Mouse (Mus musculus) adrenal gland, postnatal 4 days (tissue): ENCODE measurements around the gene Kbtbd4. TPM values are rescaled to one million over a fixed set of nuclear protein-coding genes. Genes with fewer than 3 reads are reported as not detected.
"Not testable (repeated sequence)": the region's sequence is repeated elsewhere in the genome, so short reads cannot be mapped to it uniquely, and the experiment has no call there.

Source experiments
- DNase-seq, 2 experiments: peaks; one replicate each; pipeline ENCODE4 v3.0.0; 2021 to 2022; ENCODE audit warnings: low spot score in 2 of 2, mixed read lengths in 2 of 2
- long read RNA-seq, 2 experiments: library from polyadenylated mRNA; stranded (forward); transcript quantifications; one replicate each; pipeline ENCODE4 v2.0.0; 2021
- total RNA-seq, 2 experiments: library from RNA; stranded (reverse); gene quantifications; 2 replicates each; pipeline ENCODE4 v1.2.3; 2021

The Kbtbd4 gene
- total RNA-seq = 10 to 100 TPM; 35.6 to 37.4 TPM
- long read RNA-seq, experiment 1, transcript Kbtbd4-201 (4 exons, 2,437 nt) = major isoform, 16 of 24 reads
- long read RNA-seq, experiment 1, partial matches to known transcripts = 5 of 24 reads
- long read RNA-seq, experiment 1, other reads (novel, unspliced or antisense) = 2 of 24 reads
- long read RNA-seq, experiment 2, transcript Kbtbd4-202 (4 exons, 2,343 nt) = minor isoform, 10 of 47 reads
- long read RNA-seq, experiment 2, transcript Kbtbd4-201 (4 exons, 2,437 nt) = major isoform, 29 of 47 reads
- long read RNA-seq, experiment 2, partial matches to known transcripts = 5 of 47 reads
- long read RNA-seq, experiment 2, other reads (novel, unspliced or antisense) = 3 of 47 reads

- DNase-seq = peak; percentile 67 to 79
Measured at GRCm38 (mm10) chr2:90904076-90904855, at the start of gene Kbtbd4, which contains the start of gene Ndufs3. Kbtbd4 (plus strand) TSS chr2:90904740. Ndufs3 (minus strand) TSS chr2:90904827.

DNA sequence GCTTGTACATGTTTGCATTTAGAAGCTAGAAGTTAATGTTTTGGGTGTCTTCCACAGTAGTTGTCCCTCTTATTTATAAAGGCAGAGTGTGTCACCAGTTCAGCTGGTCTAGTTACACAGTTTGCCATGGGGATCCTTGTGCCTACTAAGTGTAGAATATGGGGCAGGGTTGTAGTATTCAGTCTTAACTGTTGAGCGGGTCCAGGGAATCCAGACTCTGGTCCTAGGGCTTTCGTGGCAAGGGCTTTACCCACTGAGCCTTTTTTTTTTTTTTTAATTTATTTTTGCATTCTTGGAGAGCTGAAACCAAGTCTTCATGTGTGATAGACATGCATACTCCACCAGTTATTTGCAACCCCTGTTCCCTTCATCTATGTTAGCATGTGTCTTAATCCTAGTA is 43.1 kb upstream of the Kbtbd4 start:
- no peak for DNase-seq

DNA sequence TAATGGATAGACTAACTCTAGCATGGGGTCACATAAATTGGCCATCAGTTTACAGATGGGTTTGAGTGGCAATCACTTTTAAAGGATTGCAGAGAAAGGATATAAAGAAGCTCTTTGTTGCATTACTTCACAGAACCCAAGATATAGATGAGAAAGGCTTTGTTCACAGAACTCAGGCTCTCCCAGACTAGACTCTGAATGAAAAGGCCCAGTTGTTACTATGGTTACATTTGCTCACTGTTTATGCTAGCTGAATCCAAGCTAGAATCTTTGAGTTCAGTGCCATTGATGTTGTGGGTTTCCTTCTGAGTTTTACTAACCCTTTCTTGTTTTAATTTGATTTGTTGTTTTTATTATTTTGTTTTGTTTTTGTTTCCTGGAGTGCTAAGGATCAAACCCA is 40.4 kb upstream of the Kbtbd4 start:
- no peak for DNase-seq

- peak; percentile 35 to 73 for DNase-seq
Measured at GRCm38 (mm10) chr2:90866524-90866923, 38.0 kb upstream of the Kbtbd4 start.

GRCm38 (mm10) chr2:90870136-90870601 is 34.4 kb upstream of the Kbtbd4 start:
- DNase-seq = no peak

DNA sequence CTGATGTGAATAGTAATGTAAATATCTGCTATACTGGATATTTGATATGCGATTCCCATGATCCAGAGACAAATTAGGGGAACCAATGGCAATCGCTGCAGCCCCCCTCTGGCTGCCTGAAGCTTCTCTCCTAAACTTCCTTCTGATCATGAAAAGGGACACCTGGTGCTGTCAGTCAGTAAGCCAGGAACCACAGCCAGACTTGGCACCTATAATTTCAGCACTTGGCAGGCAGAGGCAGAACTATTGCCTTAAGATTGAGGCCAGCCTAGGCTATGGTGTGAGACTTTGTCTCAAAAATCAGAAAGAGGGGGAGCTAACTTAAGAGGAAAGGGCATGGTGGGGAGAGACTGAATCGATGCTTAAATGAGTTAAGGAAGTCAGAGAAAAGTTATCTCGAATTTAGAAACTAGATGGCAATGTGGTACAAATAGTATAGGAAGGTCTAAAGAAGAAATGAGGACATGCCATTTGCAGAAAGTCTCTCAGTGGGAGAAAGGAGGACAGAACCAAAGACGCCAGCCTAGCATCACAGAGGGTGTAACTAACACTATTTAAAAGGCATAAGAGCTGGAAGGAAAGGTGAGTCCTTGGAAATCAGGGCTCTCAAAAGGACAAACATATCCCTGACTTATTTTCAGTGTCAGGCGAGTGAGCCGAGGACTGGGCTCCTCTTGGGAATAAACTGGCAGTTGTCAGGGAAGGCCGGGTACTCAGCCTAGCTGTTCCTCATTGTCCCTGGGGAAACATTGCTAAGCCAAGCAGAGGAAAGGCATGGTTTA is 33.2 kb upstream of the Kbtbd4 start:
- DNase-seq = no peak

DNA sequence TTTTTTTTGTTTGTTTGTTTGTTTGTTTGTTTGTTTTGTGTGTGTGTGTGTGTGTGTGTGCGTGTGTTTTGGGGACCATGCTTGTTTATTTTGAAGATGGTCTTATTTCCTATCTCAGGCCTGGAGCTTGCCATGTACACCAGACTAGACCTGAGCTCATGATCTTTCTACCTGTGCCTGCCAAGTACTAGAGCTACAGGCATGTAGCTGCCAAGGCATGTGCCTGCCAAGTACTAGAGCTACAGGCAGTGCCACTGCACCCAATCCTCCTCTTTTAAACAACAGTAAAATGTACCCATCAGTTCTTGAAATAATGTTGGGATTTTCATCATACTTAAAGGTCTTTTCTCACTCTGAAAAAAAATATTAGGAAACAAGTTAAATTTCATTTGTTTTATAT is 30.5 kb upstream of the Kbtbd4 start:
- DNase-seq = no peak

DNA sequence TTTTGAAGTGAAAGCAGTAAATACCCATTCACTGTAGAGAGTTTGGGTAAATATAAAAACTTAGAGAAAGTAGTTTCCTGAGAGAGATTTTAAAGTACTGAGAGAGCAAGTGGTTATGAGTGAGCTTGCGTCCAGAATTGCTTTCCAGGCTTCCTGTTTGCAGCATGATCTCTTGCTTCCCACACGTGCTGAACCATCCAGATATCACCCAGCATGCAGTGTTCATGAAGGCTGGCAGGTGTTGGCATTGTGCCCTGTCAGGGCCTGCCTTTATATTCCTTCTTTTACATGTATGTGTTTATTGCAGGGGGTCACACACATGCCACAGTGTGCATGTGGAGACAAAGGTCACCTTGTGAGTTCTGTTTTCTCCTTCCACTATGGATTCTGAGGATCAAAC is 29.3 kb upstream of the Kbtbd4 start:
- no peak for DNase-seq

DNA sequence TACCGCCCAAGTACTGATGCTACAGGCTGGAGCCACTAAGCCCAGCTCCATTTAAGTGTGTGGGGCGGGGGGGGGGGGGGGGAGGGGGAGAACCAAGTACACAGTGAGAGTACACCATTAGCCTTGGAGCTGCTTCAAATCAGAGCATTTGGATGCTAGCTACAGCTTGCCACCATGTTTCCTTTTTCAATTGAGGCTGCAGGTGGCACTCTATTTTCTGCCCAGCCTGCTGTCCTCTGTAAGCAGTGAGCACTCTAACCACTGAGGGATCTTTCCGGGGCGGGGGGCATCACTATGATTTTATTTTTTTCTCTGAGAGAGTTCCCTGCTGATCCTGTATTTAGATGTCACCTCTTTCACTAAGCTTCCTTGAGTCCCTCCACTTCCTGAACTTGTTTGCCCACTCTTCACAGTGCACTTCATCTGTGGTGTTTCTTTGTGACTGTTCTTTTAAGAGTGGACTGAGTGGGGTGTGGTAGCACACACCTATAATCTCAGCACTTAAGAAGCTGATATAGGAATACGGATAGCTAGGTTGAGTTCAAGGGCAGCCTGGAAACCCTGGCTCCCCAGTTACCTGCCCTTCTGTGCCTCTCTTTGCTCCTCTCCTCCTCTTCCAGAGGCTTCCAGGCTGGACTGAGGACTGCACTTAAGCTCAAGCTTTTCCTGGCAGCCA is 26.8 kb upstream of the Kbtbd4 start:
- no peak for DNase-seq

DNA sequence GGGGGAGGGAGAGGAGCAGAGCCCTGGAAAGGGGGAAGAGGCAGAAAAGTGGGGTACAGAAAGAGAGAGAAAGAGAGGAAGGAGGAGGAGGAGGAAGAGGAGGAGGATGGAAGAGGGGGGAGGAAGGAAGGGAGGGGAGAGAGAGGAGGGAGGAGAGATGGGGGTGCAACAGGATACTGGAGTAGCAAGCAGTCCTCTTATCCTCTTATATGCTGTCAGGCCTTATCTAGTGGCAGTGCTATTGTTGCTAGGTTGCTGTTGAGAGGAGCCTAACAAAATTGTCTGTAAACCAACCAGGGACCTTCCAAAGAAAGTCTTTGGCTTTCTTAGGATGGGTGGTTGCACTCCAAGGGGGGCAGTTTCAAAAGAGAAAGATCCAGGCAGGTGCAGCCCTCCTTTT is 25.1 kb upstream of the Kbtbd4 start:
- DNase-seq = no peak

DNA sequence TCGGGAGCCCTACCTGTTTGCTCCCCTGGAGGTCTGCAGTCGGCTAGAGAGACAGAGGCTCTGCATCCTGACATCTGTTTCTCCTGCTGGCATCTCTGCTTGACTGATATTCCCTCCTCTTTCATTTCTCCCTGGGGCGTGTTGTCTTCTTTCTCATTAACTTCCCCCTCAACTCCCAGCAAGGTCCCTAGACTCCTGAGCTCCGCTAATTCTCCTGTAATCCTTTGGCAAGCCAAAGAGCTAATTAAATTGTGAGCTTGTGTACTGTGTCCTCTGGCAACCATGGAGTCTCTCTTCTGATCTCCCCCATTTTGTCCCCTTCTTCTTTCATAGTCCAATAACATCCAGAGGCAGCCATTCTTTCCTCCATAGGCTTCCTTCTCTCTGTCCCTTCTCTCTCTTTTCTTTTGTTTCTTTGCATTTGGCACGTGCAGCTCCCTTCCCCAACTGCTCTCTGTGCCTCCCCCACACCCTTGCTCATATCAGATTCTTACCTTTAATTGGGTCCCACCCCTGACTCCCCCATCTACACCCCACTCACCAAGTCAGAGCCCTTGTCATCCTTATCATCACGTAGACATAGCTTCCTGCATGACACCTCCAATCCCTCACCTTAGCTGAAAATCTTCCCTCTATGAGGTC is 24.3 kb upstream of the Kbtbd4 start:
- no peak for DNase-seq

DNA sequence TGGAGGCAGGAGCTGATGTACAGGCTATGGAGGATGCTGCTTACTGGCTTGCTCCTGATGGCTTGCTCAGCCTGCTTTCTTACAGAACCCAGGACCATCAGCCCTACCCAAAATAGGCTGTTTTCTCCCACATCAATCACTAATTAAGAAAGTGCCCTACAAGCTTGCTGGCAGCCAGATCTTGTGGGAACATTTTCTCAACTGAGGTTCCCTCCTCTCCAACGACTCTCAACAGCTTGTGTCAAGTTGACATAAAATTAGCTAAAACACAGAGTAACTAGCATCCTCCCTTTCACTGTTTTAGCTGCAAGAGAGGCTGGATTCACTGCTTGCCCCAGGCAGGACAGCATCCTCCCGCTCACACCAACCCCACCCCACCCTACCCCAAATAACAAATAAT is 22.7 kb upstream of the Kbtbd4 start:
- DNase-seq = no peak

- DNase-seq = no peak
Measured at GRCm38 (mm10) chr2:90885218-90886041, 19.1 kb upstream of the Kbtbd4 start, which contains the start of gene C1qtnf4. C1qtnf4 (plus strand) TSS chr2:90885860.

DNA sequence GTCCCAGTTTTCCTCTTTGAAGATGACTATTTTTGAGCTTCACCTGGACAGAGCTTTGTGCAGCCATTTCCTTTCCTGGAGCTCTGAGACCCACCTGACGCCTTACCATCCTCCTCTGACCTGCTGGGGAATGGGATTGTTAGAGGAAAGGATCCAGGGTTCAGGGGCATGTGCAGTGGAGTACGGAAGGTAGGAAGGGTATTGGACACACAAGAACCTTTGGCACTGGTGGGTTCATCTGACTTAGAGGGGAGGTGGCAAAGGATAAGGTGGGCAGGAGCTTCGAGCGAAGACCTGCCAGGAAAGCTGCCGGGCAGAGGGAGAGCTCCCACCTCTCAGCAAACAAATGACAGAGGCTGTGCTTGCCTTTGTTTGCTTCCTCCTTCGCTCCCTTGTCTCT is 18.1 kb upstream of the Kbtbd4 start:
- DNase-seq = no peak

- no peak for DNase-seq
Measured at GRCm38 (mm10) chr2:90887627-90888026, 16.9 kb upstream of the Kbtbd4 start.

- DNase-seq = peak; percentile 15 to 20
Measured at GRCm38 (mm10) chr2:90889550-90890548, 14.7 kb upstream of the Kbtbd4 start.

DNA sequence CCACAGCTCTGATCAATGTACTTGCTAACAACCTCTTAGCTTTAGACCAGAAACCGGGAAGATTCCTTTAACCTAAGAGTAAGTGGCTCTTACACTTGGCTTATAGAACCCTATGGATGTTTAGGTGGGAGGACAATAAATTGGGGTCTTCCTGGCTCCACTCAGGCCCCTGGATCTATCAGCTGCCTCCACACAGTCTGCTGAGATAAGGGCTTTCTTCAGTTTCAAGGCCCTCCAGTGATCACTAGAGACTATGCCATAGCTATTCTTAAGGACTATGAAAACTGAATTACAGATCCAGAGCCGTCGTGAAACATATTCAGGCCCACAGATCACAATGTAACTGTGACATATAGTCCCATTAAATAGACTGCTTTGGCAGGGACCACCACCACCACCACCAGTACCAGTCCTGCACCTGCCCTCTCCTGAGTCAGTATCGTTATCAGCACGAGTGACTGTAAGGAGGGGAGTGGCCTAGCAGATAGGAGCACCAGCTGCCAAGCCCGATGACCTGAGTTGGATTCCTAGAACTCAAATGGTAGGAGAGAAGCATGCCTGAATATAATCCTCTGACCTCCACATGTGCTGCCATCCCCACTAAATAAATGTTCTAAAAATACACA is 10.8 kb upstream of the Kbtbd4 start:
- DNase-seq = no peak

GRCm38 (mm10) chr2:90894299-90894677 is 10.3 kb upstream of the Kbtbd4 start:
- not testable (repeated sequence) for DNase-seq
